Mouse (Mus musculus): ENCODE measurements around the gene Bach1.

Gene Bach1

GRCm38 (mm10) chr16:87711961-87712360 lies 13.2 kb downstream of the Bach1 start:
- no peak for DNase-seq (ENCODE audit: low read depth)

DNA sequence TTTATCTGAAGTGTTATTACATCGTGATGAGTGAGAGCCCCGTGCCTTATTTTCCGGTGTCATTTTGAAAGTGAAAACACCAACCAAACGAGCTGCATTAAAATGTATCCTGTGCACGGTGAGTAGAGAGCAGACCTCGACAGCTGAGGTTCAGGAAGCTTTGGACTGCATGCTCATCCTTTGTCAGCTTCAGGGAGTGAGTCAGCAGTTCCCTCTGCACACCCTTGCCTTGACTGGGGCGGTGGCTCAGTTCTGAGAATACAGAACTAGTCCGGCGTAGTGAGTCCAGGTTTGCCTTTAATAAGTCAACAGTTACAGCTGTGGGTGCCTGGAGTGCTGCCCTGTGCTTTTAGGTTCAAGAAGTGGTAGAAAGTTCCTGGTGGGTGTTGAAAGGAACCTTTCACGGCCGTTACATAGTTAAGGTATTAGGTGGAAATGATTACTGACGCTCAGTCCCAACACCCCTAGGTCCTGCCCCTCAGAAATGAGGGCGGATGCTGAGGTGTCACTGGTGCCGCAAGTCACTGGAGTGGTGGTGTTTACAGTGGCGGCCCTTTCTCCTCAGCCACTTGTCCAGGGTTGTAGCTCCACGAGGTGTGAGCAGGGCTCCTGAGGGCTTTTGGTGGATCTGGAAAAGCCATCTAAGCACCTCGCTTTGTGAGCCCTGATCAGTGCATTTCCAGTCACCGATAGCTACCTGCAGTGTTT lies 14.4 kb downstream of the Bach1 start:
- DNase-seq (ENCODE audit: low read depth) = peak; percentile 70

- DNase-seq (ENCODE audit: low read depth) = no peak
These were observed 15.8 kb downstream of the Bach1 start for GRCm38 (mm10) chr16:87714550-87714949.

DNA sequence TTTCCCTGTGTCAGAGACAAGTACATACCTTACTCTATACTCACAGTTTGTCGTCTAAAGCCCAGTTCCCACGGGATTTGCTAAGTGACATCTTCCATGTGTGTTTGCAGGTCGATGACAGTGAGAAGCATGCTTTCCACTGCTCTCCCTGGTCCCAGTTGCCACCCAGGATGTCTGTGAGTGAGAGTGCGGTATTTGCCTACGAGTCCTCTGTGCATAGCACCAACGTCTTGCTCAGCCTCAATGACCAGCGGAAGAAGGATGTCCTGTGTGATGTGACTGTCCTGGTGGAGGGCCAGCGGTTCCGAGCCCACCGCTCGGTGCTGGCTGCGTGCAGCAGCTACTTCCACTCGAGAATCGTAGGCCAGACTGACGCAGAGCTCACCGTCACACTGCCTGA lies 16.5 kb downstream of the Bach1 start:
- DNase-seq (ENCODE audit: low read depth) = no peak

DNA sequence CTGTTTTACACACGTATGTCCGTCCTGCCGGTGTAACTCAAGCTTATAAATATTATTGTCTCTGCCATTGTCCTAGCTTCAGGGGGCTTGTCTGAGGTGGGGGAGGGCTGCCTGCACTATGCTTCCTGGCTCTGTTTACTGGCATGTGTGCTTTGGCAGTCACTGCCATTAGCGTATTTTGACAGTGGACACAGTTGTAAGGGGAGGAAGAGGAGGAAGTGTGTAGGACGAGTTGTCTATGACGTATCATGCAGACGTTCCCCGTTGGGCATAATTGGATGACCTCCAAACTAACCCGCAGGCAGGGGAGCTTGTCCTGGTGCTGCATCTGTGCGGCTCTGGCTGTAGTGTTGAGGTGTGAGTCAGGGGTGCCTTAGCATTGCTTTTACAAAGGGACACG lies 17.5 kb downstream of the Bach1 start:
- DNase-seq (ENCODE audit: low read depth) = no peak

DNA sequence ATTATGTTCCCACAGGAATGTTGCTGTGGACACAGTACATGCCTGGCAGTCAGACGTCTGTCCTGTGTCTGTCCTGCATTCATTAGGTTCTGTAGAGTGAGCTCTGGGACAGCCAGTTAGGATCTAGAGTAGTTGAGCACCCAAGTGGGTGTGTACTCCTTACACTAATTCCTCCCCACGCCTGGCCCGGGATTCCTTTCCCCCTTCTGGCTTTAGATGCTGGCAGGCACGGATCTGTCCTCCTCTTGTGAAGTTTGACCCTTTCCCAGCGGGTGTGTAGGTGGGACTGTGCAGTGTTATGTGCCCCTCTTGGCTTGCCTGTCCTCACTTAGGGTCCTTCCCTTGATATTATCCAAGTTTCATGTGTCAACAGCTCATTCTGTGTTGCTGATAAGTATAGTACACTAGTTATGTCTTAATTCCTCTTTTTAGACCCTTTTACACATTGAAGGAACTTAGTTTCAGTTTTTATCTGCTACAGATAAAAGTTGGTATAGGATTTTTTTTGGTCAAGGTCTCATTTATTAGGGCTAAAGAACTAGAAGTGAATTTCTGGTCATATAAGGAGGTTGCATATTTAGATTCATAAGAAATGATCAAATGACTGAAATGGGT lies 18.4 kb downstream of the Bach1 start:
- DNase-seq (ENCODE audit: low read depth) = no peak

GRCm38 (mm10) chr16:87719071-87719470 lies 20.3 kb downstream of the Bach1 start:
- DNase-seq (ENCODE audit: low read depth) = no peak

GRCm38 (mm10) chr16:87719688-87720283 lies 21.0 kb downstream of the Bach1 start:
- DNase-seq (ENCODE audit: low read depth) = no peak

DNA sequence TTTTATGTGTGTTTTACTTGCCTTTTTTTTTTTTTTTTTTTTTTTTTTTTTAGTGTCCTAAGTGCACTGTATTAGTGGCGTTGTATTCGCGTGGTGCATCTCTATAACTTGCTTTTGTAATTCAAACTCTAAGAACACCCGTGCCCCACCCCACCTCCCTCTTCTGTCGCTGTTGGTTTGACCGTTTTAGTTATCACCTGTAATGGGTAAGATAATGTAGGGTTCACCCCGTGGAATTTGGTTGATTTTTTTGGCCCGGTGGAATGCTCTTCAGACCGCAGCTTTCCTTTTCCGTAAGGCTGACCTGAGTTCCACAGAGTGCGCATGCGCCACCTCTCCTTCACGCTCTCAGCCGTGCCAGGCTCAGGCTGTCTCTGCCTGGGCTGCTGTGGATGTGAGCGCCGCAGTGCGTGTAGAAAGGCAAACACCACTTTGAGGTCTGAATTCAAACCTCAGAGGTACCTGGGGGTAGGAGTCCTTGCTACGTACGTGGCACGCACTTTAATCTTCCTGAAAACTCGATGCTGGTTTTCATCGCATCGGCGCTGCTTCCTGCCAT lies 22.2 kb downstream of the Bach1 start:
- DNase-seq (ENCODE audit: low read depth) = no peak

GRCm38 (mm10) chr16:87722857-87723256 lies 24.1 kb downstream of the Bach1 start:
- DNase-seq (ENCODE audit: low read depth) = no peak

GRCm38 (mm10) chr16:87723479-87723878 lies 24.7 kb downstream of the Bach1 start:
- peak; percentile 76 for DNase-seq (ENCODE audit: low read depth)

- peak; percentile 48 for DNase-seq (ENCODE audit: low read depth)
These were observed 26.1 kb downstream of the Bach1 start for GRCm38 (mm10) chr16:87724826-87725225.

GRCm38 (mm10) chr16:87725241-87725640 lies 26.5 kb downstream of the Bach1 start:
- DNase-seq (ENCODE audit: low read depth) = no peak

- peak; percentile 78 for DNase-seq (ENCODE audit: low read depth)
These were observed 27.2 kb downstream of the Bach1 start for GRCm38 (mm10) chr16:87725963-87726362.

- no peak for DNase-seq (ENCODE audit: low read depth)
These were observed 27.6 kb downstream of the Bach1 start for GRCm38 (mm10) chr16:87726369-87726768.

DNA sequence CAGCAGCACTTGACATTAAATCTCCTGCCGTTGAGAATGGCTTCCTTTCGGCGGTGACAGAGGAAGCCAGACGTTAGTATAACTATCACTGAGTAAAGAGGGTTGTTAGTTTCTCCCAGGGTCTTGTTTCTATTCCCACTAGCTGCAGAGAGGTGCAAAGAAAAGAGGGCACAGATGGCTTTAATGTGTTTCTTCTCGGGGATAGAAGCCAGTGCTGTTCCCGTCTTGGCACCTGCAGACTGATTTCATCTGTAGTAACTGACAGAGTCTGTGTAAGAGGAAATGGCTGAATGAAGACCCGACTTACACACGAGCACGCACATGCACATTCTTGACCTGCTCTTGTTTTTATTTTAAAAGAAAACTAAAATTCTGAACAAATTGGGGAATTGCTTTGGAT lies 28.5 kb downstream of the Bach1 start:
- DNase-seq (ENCODE audit: low read depth) = peak; percentile 41

GRCm38 (mm10) chr16:87727918-87728317 lies 29.2 kb downstream of the Bach1 start:
- no peak for DNase-seq (ENCODE audit: low read depth)

DNA sequence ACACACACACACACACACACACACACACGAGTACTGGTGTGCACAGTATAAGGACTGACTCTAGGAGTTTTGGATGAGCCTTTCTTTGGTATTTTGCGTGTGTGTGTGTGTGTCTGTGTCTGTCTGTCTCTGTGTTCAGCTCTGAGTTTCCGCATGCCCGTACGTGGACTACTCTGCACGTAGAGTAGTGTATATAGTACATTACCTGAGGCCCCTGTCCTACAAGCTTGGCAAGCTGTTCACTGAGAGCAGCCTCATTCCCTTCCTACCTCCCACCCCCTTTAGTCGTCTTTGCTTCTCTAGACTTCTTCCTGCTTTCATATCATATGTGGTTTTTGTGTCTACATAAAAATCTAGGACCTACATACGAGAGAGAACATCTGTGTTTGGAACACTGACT lies 30.0 kb downstream of the Bach1 start:
- DNase-seq (ENCODE audit: low read depth) = peak; percentile 45

GRCm38 (mm10) chr16:87729469-87729868 lies 30.7 kb downstream of the Bach1 start:
- no peak for DNase-seq (ENCODE audit: low read depth)

- DNase-seq (ENCODE audit: low read depth) = no peak
These were observed 36.2 kb downstream of the Bach1 start for GRCm38 (mm10) chr16:87734868-87735381.

- DNase-seq (ENCODE audit: low read depth) = no peak
These were observed 37.4 kb downstream of the Bach1 start for GRCm38 (mm10) chr16:87736106-87736505.

DNA sequence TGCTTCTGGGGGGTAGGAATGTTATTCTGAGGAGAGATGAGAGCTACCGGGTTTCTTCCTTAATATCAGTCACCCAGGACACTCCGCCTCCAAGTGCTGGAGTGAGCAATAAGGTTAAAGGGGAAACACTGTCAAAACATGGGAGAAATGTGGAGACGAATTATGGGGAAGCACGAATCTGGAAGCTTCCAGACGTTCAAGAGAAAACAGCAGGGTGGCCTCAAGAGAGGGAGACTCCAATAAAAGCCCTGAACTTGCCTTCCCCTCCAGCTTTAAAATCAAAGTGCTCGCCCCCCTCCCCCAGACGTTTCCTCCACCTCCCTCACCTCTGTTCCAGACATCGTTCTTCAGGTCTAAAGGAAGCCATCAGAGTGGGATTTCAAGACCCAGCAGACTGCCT lies 38.6 kb downstream of the Bach1 start:
- DNase-seq (ENCODE audit: low read depth) = no peak

Measured in naive thymus-derived CD4-positive, alpha-beta T cell, adult 2 months (primary cell).